ENCODE assay signal across 37 mouse cellular contexts in the genomic region with DNA sequence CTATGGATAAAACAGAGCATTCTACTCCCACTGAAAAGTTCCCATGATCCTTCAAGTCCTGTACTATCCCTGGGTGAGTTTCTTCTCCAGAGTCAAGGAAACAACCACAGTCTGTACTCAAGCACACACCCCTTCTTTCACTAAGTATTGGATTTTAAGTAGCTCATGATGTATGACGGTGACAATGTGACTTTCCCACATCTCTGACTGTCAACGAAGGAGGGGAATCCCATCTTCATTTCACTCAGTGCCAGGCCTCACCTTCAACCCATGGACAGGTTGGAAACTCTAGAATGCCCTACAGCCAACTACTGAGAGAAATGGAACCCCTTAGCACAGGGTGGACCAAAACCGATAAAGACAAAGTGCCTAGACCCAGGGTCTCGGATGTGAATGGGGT. TPM values are rescaled to one million over a fixed set of nuclear protein-coding genes. Genes with fewer than 3 reads are reported as not detected.
"Had no signal": no experiment of that assay in that cellular context is flagged by ENCODE, and none has a peak within 500 bp of the region (broad histone marks: within the 10 kb centered on the region; RNA-seq: fewer than 3 reads in every experiment).

No protein-coding gene starts in this region.

- H3K4me2 ChIP-seq: heart, embryonic 12.5 days; heart, embryonic 13.5 days; heart, embryonic 15.5 days; hindbrain, embryonic 12.5 days; hindbrain, embryonic 13.5 days; hindbrain, embryonic 14.5 days; hindbrain, embryonic 15.5 days; intestine, embryonic 15.5 days; kidney, embryonic 15.5 days had no signal

- H3K27ac ChIP-seq: heart, embryonic 13.5 days; heart, embryonic 15.5 days; hindbrain, embryonic 10.5 days; hindbrain, embryonic 12.5 days; hindbrain, embryonic 13.5 days; hindbrain, embryonic 14.5 days; hindbrain, embryonic 15.5 days; hindbrain, postnatal 0 days; intestine, embryonic 15.5 days; kidney, embryonic 15.5 days; kidney, postnatal 0 days; layer of hippocampus, adult 2 months; left cerebral cortex, adult 2 months had no signal

- H3K4me1 ChIP-seq: heart, embryonic 12.5 days; heart, embryonic 13.5 days; heart, embryonic 15.5 days; hindbrain, embryonic 10.5 days; hindbrain, embryonic 12.5 days; hindbrain, embryonic 13.5 days; hindbrain, embryonic 15.5 days; intestine, embryonic 15.5 days; kidney, embryonic 15.5 days had no signal

- DNase-seq: heart, postnatal 10 days; heart, postnatal 14 days; heart, postnatal 36 days; heart, postnatal 4 days; kidney, adult 11 months; kidney, adult 18-20 months; kidney, adult 2 months; kidney, adult 8-10 months; kidney, adult 9 months; kidney, postnatal 10 days; kidney, postnatal 14 days; kidney, postnatal 25 days; kidney, postnatal 36 days; kidney, postnatal 4 days; layer of hippocampus, adult 9-11 months; layer of hippocampus, postnatal 36 days had no signal

- H3K4me3 ChIP-seq: heart, embryonic 12.5 days; heart, embryonic 13.5 days; heart, embryonic 15.5 days; hindbrain, embryonic 10.5 days; hindbrain, embryonic 12.5 days; hindbrain, embryonic 13.5 days; hindbrain, embryonic 15.5 days; intestine, embryonic 15.5 days; kidney, embryonic 15.5 days; layer of hippocampus, adult 2 months; left cerebral cortex, adult 2 months had no signal

- H3K9ac ChIP-seq: heart, embryonic 12.5 days; heart, embryonic 13.5 days; heart, embryonic 15.5 days; hindbrain, embryonic 12.5 days; hindbrain, embryonic 13.5 days; hindbrain, embryonic 14.5 days; hindbrain, embryonic 15.5 days; intestine, embryonic 15.5 days; kidney, embryonic 15.5 days had no signal

- H3K27me3 ChIP-seq: heart, embryonic 12.5 days; heart, embryonic 13.5 days; heart, embryonic 15.5 days; hindbrain, embryonic 12.5 days; hindbrain, embryonic 13.5 days; hindbrain, embryonic 15.5 days; intestine, embryonic 15.5 days; kidney, embryonic 15.5 days had no signal

- H3K36me3 ChIP-seq: heart, embryonic 12.5 days; heart, embryonic 13.5 days; heart, embryonic 15.5 days; hindbrain, embryonic 10.5 days; hindbrain, embryonic 12.5 days; hindbrain, embryonic 13.5 days; hindbrain, embryonic 15.5 days; intestine, embryonic 15.5 days; kidney, embryonic 15.5 days had no signal

- H3K9me3 ChIP-seq: heart, embryonic 12.5 days; heart, embryonic 13.5 days; heart, embryonic 15.5 days; hindbrain, embryonic 10.5 days; hindbrain, embryonic 12.5 days; hindbrain, embryonic 13.5 days; hindbrain, embryonic 15.5 days; intestine, embryonic 15.5 days; kidney, embryonic 15.5 days had no signal

- ATAC-seq: hindbrain, embryonic 16.5 days; hindbrain, postnatal 0 days; inflammation-experienced regulatory T-cells, adult 6 months; intestine, embryonic 15.5 days; intestine, embryonic 16.5 days; intestine, postnatal 0 days had no signal

RNA-seq across cellular contexts. Expression of gene Nek11, which starts 29.1 kb away (rescaled TPM):
- total RNA-seq: heart, postnatal 10 days; heart, postnatal 25 days; heart, postnatal 36 days; heart, postnatal 4 days; hematopoietic stem cell, adult 5-6 weeks had no signal
- polyA plus RNA-seq: inflammation-experienced regulatory T-cells, adult 6 months; large intestine, adult 2 months had no signal
